Mouse (Mus musculus): ENCODE data around the gene Cldn14.

GRCm38 (mm10) chr16:93874841-93875240, 133.8 kb downstream of the Cldn14 start:
- no peak for TF ChIP-seq TAL1 (conservative IDR thresholded peaks at IDR 0.05; ENCODE audit: low read depth, low read length)
- TF ChIP-seq CTCF (IDR thresholded peaks at IDR 0.05; ENCODE audit: low read depth, low read length) = no peak

Measured in G1E (cell line).